Mouse (Mus musculus): ENCODE results near the gene Sel1l.

- TF ChIP-seq POLR2A (IDR thresholded peaks at IDR 0.05; ENCODE audit: low read depth, low read length) (no peak), CTCF (IDR thresholded peaks at IDR 0.05; ENCODE audit: extremely low read depth, insufficient read depth, insufficient read length, insufficient replicate concordance) (no peak)
Measured at GRCm38 (mm10) chr12:91878912-91879250, 29.9 kb upstream of the Sel1l start.

All from spleen, adult 2 months (tissue).